Mouse (Mus musculus): Measurements from ENCODE around the gene Foxj2. TPM values are rescaled to one million over a fixed set of nuclear protein-coding genes. Genes with fewer than 3 reads are reported as not detected.

Foxj2 gene
- polyA plus RNA-seq, 1 experiment from 2014 or later = 2.8 TPM

DNA sequence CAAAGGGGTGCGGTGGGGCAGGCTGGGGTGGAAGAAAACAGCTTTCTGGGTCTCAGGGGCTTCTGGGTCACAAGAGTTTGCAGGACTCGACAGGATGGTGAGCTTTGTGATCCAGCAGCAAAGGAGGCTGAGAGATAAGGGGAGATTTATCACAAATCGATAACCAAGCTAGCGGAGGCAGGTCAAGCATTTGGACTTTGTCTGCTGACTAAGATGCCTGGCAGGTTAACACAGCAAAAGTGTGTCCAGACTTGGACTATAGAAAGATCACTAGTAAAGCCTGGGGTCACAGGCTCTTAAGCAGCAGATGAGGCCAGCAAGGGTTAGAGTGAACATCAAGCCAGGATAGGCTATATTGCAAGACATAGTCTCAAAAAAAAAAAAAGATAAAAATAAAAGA, 38.5 kb upstream of the Foxj2 start:
- Histone ChIP-seq H3K4me1 (replicated peaks; ENCODE audit: control insufficient read depth, insufficient read depth, low read length) (no peaks in the 10 kb centered on the region), H3K4me2 (replicated peaks; ENCODE audit: low read depth) (no peak overlapping the region), H3K9ac (ENCODE audit: low read depth, low read length) (no peak overlapping the region), H3K27me3 (replicated peaks; ENCODE audit: control insufficient read depth, insufficient read depth, low read length) (no peaks in the 10 kb centered on the region), H3K27ac (ENCODE audit: low read depth, low read length) (no peak overlapping the region), H3K36me3 (ENCODE audit: control insufficient read depth, insufficient read depth) (no peaks in the 10 kb centered on the region), H3K4me3 (ENCODE audit: low read depth, low read length) (no peak overlapping the region), H3K9me3 (ENCODE audit: control insufficient read depth) (no peaks in the 10 kb centered on the region)
- ATAC-seq = no peak
- no peak for TF ChIP-seq CTCF (IDR thresholded peaks at IDR 0.05; ENCODE audit: low read depth)
- 25% methylated on average over 4 of the region's 4 CpGs for WGBS

DNA sequence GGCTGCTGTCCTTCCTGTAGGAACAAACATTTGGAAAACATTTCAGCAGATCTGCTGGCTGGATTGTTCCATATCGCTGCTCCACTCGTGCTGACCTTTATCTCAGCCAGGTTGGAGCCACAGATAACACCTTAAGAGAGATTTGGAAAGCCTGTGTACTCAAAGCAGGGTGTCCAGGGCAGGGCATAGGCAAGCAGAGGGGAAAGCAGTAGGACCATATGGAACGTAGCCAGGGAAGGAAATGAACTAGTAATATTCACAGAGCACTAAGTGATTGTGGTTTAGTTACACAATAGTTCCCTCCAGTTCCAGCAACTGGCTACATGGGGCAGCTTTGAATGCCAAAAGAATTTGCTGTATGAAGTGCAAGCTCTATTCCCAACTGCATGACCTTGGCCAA, 37.5 kb upstream of the Foxj2 start:
- no peaks in the 10 kb centered on the region for H3K36me3 ChIP-seq (ENCODE audit: control insufficient read depth, insufficient read depth)
- ATAC-seq = no peak
- no peak overlapping the region for H3K27ac ChIP-seq (ENCODE audit: low read depth, low read length)
- no peaks in the 10 kb centered on the region for H3K27me3 ChIP-seq (replicated peaks; ENCODE audit: control insufficient read depth, insufficient read depth, low read length)
- no peak overlapping the region for H3K4me2 ChIP-seq (replicated peaks; ENCODE audit: low read depth)
- no peaks in the 10 kb centered on the region for H3K4me1 ChIP-seq (replicated peaks; ENCODE audit: control insufficient read depth, insufficient read depth, low read length)
- no peak overlapping the region for H3K4me3 ChIP-seq (ENCODE audit: low read depth, low read length)
- H3K9ac ChIP-seq (ENCODE audit: low read depth, low read length) = no peak overlapping the region
- no peak for TF ChIP-seq CTCF (IDR thresholded peaks at IDR 0.05; ENCODE audit: low read depth)
- no peaks in the 10 kb centered on the region for H3K9me3 ChIP-seq (ENCODE audit: control insufficient read depth)
- 30% methylated on average over 3 of the region's 3 CpGs for WGBS

DNA sequence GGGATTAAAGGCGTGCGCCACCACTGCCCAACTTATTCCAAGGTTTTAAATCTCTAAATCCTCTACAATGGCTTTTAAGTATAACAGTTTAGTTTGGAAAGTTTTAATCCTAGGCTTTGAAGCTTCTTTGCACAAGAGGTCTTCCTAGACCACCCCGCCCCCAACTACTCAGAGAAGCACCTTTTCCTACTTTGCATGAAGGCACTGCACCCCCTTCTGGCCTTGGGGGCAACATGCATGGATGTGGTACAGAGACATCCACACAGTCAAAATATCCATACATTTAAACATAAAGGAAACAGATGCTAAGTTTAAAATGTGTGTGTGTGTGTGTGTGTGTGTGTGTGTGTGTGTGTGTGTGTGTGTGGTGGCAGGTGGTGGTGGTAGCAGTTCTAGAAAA, 34.8 kb upstream of the Foxj2 start:
- Histone ChIP-seq H3K4me1 (replicated peaks; ENCODE audit: control insufficient read depth, insufficient read depth, low read length) (no peaks in the 10 kb centered on the region), H3K9ac (ENCODE audit: low read depth, low read length) (no peak overlapping the region), H3K4me3 (ENCODE audit: low read depth, low read length) (no peak overlapping the region), H3K27ac (ENCODE audit: low read depth, low read length) (no peak overlapping the region), H3K27me3 (replicated peaks; ENCODE audit: control insufficient read depth, insufficient read depth, low read length) (no peaks in the 10 kb centered on the region), H3K36me3 (ENCODE audit: control insufficient read depth, insufficient read depth) (no peaks in the 10 kb centered on the region), H3K4me2 (replicated peaks; ENCODE audit: low read depth) (no peak overlapping the region), H3K9me3 (ENCODE audit: control insufficient read depth) (no peaks in the 10 kb centered on the region)
- 95% methylated on average over 3 of the region's 3 CpGs for WGBS
- TF ChIP-seq CTCF (IDR thresholded peaks at IDR 0.05; ENCODE audit: low read depth) = peak; percentile 58
- ATAC-seq = no peak

DNA sequence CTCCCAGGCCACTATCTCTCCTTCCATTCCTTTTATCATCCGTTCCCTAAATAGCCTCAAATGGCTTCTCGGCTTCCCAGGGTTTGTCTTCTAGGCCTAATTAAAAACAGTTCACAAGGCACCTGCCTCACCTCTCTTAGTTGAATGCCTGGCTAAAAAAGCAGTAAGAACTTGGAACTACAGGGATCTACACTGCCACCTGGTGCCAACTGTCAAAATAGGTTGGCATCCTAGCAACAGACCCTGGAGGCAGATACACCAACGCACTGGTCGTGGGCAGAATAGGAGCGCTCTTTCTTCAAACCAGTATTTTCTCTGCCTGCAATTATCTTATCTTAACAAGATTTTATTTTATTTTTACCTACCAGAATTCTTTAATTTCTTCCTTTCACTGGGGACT, 33.4 kb upstream of the Foxj2 start:
- 29% methylated on average over 5 of the region's 5 CpGs for WGBS

DNA sequence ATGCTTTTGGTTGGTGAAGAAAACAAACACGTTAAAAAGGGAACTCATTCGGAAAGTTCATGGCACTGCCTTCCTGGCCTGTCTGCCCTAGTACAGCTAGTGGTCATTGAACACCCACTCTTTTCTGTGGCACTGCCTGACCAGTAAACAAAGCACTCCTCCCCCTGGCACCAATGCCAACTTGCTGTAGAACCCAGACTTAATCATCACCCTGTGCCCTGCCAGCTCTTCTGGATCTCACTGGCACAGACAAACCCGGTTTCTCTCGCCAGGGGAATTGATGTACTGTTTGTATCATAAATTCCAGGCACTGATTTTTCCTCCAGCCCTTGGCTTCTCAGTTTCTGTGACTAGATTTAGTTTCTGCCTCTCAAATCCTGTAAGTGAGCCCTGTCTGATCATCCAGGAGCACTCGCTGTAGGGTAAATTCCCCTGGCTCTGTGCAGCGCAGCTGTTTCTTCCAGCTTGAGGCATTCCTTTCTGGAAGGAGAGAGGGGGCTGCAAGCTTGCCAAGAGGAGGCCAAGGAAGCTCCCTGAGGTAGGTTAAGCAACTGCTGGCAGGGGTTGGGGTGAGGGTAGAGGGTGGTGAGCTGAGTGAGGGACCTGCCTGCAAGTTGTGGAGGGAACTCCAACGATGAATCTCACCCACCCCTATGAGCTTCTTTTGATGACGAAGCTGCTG, 24.3 kb upstream of the Foxj2 start:
- no peak for TF ChIP-seq CTCF (IDR thresholded peaks at IDR 0.05; ENCODE audit: low read depth)
- ATAC-seq = no peak
- Histone ChIP-seq H3K9me3 (ENCODE audit: control insufficient read depth) (no peaks in the 10 kb centered on the region), H3K27ac (ENCODE audit: low read depth, low read length) (no peak overlapping the region), H3K4me2 (replicated peaks; ENCODE audit: low read depth) (no peak overlapping the region), H3K36me3 (ENCODE audit: control insufficient read depth, insufficient read depth) (no peaks in the 10 kb centered on the region), H3K27me3 (replicated peaks; ENCODE audit: control insufficient read depth, insufficient read depth, low read length) (no peaks in the 10 kb centered on the region), H3K4me3 (ENCODE audit: low read depth, low read length) (no peak overlapping the region), H3K4me1 (replicated peaks; ENCODE audit: control insufficient read depth, insufficient read depth, low read length) (no peaks in the 10 kb centered on the region), H3K9ac (ENCODE audit: low read depth, low read length) (no peak overlapping the region)
- WGBS = 67% methylated on average over 8 of the region's 8 CpGs

More for the DNA sequence above, 33.4 kb upstream of the Foxj2 start:
- H3K4me2 ChIP-seq (replicated peaks; ENCODE audit: low read depth) = no peak overlapping the region
- no peaks in the 10 kb centered on the region for H3K36me3 ChIP-seq (ENCODE audit: control insufficient read depth, insufficient read depth)
- no peaks in the 10 kb centered on the region for H3K9me3 ChIP-seq (ENCODE audit: control insufficient read depth)
- no peaks in the 10 kb centered on the region for H3K27me3 ChIP-seq (replicated peaks; ENCODE audit: control insufficient read depth, insufficient read depth, low read length)
- no peak for ATAC-seq
- no peaks in the 10 kb centered on the region for H3K4me1 ChIP-seq (replicated peaks; ENCODE audit: control insufficient read depth, insufficient read depth, low read length)
- H3K9ac ChIP-seq (ENCODE audit: low read depth, low read length) = no peak overlapping the region
- no peak overlapping the region for H3K27ac ChIP-seq (ENCODE audit: low read depth, low read length)
- no peak overlapping the region for H3K4me3 ChIP-seq (ENCODE audit: low read depth, low read length)
- TF ChIP-seq CTCF (IDR thresholded peaks at IDR 0.05; ENCODE audit: low read depth) = peak; percentile 80

DNA sequence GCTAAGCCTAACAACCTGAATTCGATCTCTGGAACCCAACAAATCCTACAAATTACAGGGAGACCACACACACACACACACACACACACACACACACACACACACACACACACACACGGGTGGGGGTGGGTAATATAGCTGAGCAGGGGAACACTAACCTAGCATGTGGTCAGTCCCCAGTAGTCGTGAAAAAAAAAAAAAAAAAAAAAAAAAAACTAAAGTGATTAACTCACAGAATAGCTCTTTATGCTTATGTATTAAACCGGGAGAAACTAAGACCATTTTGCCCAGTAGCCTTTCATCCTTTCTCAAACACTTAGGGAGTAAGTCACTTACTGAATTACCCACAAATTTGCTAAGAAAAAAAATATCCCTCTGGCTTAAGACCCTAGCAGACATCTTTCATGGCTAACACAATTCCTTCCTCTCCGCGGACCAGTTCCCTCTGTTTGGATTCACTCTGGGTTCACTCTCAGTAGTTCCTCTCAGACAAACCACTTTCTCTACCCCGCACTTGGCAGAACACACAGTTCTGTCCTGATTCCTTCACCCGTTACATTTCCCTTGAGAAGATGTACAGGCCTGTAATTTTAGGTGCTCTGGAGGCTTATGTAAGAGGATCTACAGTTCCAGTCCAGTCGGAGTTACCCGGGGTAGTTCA, 18.9 kb upstream of the Foxj2 start:
- TF ChIP-seq CTCF (IDR thresholded peaks at IDR 0.05; ENCODE audit: low read depth) = no peak
- 45% methylated on average over 10 of the region's 10 CpGs for WGBS
- no peak for ATAC-seq
- peak overlapping the region; percentile 95 for H3K4me2 ChIP-seq (replicated peaks; ENCODE audit: low read depth)
- H3K27me3 ChIP-seq (replicated peaks; ENCODE audit: control insufficient read depth, insufficient read depth, low read length) = peaks cover 3% of the 10 kb centered on the region; the same call in 1 of the 2 replicates
- H3K36me3 ChIP-seq (ENCODE audit: control insufficient read depth, insufficient read depth) = no peaks in the 10 kb centered on the region
- no peak overlapping the region for H3K27ac ChIP-seq (ENCODE audit: low read depth, low read length)
- no peaks in the 10 kb centered on the region for H3K9me3 ChIP-seq (ENCODE audit: control insufficient read depth)
- H3K4me1 ChIP-seq (replicated peaks; ENCODE audit: control insufficient read depth, insufficient read depth, low read length) = no peaks in the 10 kb centered on the region
- peak overlapping the region; percentile 47; the same call in 1 of the 2 replicates for H3K9ac ChIP-seq (ENCODE audit: low read depth, low read length)
- H3K4me3 ChIP-seq (ENCODE audit: low read depth, low read length) = peak overlapping the region; percentile 47
